Mouse (Mus musculus) embryonic facial prominence, embryonic 10.5 days (tissue): ENCODE measurements around the gene Nkx2-1. TPM values are rescaled to one million over a fixed set of nuclear protein-coding genes. Genes with fewer than 3 reads are reported as not detected.
"Not testable (repeated sequence)": the region's sequence is repeated elsewhere in the genome, so short reads cannot be mapped to it uniquely, and the experiment has no call there.

Source experiments
- DNase-seq: peaks from one replicate; pipeline ENCODE4 v3.0.0-alpha.2; 2017; ENCODE audit warnings: low spot score
- H3K27ac ChIP-seq: fragments of 300-500 bp; sonication (generic); replicated peaks from 2 replicates; pipeline ENCODE4 v1.5.1; 2016; ENCODE audit warnings: mild to moderate bottlenecking
- H3K27me3 ChIP-seq: fragments of 300-500 bp; sonication (generic); replicated peaks from 2 replicates; pipeline ENCODE4 v1.6.1; 2016; ENCODE audit warnings: low read depth, mild to moderate bottlenecking; ENCODE audit not compliant: poor library complexity, severe bottlenecking
- H3K36me3 ChIP-seq: fragments of 300-500 bp; sonication (generic); replicated peaks from 2 replicates; pipeline ENCODE4 v1.6.1; 2016; ENCODE audit warnings: mild to moderate bottlenecking, moderate library complexity
- H3K4me1 ChIP-seq: fragments of 300-500 bp; sonication (generic); 2 replicates; pipeline ENCODE4 v1.6.1; 2016
- H3K4me3 ChIP-seq: fragments of 300-500 bp; sonication (generic); 2 replicates; pipeline ENCODE4 v1.5.1; 2016; ENCODE audit warnings: mild to moderate bottlenecking, moderate library complexity
- H3K9me3 ChIP-seq: fragments of 300-500 bp; sonication (generic); 2 replicates; pipeline ENCODE4 v1.6.1; 2016; ENCODE audit warnings: mild to moderate bottlenecking
- whole genome bisulfite sequencing: fragments of 180-500 bp; shearing (Covaris S2); methylation state at CpG from one replicate; pipeline ENCODE4 v1.1.7; 2016; 5-methylcytosine and 5-hydroxymethylcytosine counted together
- polyA plus RNA-seq: library from polyadenylated mRNA; unstranded; fragments of >200 nt; fragmentation: Nextera tagmentation; extraction: Ambion mirVana; gene quantifications from 2 replicates; pipeline ENCODE4 v1.2.1, GENCODE M21; 2016

Gene Nkx2-1
- polyA plus RNA-seq, 1 experiment from 2014 or later = 9.0 TPM

DNA sequence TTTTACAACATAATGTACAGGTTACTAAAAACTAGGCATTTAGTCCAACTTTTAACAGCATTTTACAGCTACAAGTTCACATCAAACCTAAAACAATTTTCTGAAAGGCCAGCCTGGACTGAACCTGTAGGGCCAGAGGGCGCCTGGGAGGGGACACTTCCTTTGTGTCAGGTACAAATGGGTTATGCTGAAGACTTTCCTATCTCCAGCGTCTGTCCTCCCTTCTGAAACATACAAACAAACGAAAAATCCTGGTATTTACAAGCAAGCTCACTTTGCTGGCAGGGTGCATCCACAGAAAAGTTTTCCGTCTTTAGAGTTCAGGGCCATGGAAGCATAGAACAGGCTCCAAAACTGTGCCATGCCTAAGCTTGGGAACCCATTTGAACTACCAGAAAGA lies 4.6 kb downstream of the Nkx2-1 start:
- H3K27ac ChIP-seq = no peak overlapping the region

GRCm38 (mm10) chr12:56531051-56531620 lies 5.6 kb downstream of the Nkx2-1 start:
- Histone ChIP-seq H3K4me3 (peak overlapping the region; percentile 12; the same call in 1 of the 2 replicates), H3K9me3 (no peaks in the 10 kb centered on the region), H3K4me1 (peaks cover 21% of the 10 kb centered on the region), H3K27me3 (peaks cover 100% of the 10 kb centered on the region), H3K27ac (no peak overlapping the region), H3K36me3 (no peaks in the 10 kb centered on the region)
- DNase-seq = no peak
- WGBS = 0% methylated on average over 3 of the region's 3 CpGs

More for the DNA sequence above, 4.6 kb downstream of the Nkx2-1 start:
- Histone ChIP-seq H3K4me1 (peaks cover 26% of the 10 kb centered on the region), H3K9me3 (no peaks in the 10 kb centered on the region), H3K27me3 (peaks cover 100% of the 10 kb centered on the region), H3K36me3 (no peaks in the 10 kb centered on the region), H3K4me3 (peak overlapping the region; percentile 52)
- WGBS = under 1% methylated on average over 4 of the region's 4 CpGs
- peak; percentile 37 for DNase-seq

DNA sequence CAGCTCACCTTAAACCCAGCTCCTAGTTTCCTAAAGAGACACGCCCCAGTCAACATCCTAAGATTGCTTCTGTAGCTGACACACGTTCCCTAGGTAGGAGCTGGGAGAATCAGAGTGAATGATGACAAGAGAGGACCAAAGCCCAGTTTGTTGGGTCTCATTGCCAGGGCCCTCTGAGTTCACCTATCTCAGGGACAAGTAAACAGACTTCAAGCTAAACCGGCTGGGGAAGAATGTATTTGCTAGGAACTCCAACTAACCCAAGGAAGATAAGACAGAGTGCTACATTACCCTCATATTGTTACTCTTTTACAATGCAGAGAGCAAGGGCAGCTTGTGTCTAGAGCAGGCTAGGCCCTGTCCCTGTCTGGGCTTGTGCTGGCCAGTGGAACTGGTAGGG lies 6.8 kb downstream of the Nkx2-1 start:
- Histone ChIP-seq H3K4me3 (peak overlapping the region; percentile 39), H3K4me1 (peaks cover 11% of the 10 kb centered on the region), H3K27me3 (peaks cover 98% of the 10 kb centered on the region), H3K27ac (no peak overlapping the region), H3K36me3 (no peaks in the 10 kb centered on the region), H3K9me3 (no peaks in the 10 kb centered on the region)
- WGBS = 1% methylated on average over 3 of the region's 3 CpGs
- peak; percentile 37 for DNase-seq

GRCm38 (mm10) chr12:56528881-56529681 lies 7.6 kb downstream of the Nkx2-1 start:
- peaks cover 5% of the 10 kb centered on the region; the same call in 1 of the 2 replicates for H3K4me1 ChIP-seq
- H3K27ac ChIP-seq = no peak overlapping the region; the same call in 1 of the 2 replicates
- peak overlapping the region; percentile 39 for H3K4me3 ChIP-seq
- under 1% methylated on average over 36 of the region's 36 CpGs for WGBS
- no peaks in the 10 kb centered on the region for H3K36me3 ChIP-seq
- H3K9me3 ChIP-seq = no peaks in the 10 kb centered on the region
- peak; percentile 58 for DNase-seq
- peaks cover 98% of the 10 kb centered on the region for H3K27me3 ChIP-seq

- Histone ChIP-seq H3K9me3 (no peaks in the 10 kb centered on the region), H3K27ac (no peak overlapping the region), H3K4me3 (peak overlapping the region; percentile 39), H3K27me3 (peaks cover 98% of the 10 kb centered on the region), H3K36me3 (no peaks in the 10 kb centered on the region), H3K4me1 (peaks cover 3% of the 10 kb centered on the region; the same call in 1 of the 2 replicates)
- peak; percentile 29 for DNase-seq
- 2% methylated on average over 8 of the region's 8 CpGs for WGBS
Measured at GRCm38 (mm10) chr12:56528034-56528570, 8.6 kb downstream of the Nkx2-1 start.

- Histone ChIP-seq H3K27me3 (peaks cover 98% of the 10 kb centered on the region), H3K4me1 (no peaks in the 10 kb centered on the region), H3K36me3 (no peaks in the 10 kb centered on the region), H3K4me3 (peak overlapping the region; percentile 18; the same call in 1 of the 2 replicates), H3K9me3 (no peaks in the 10 kb centered on the region), H3K27ac (no peak overlapping the region)
- no peak for DNase-seq
- WGBS = 15% methylated on average over 4 of the region's 4 CpGs
Measured at GRCm38 (mm10) chr12:56527071-56527470, 9.6 kb downstream of the Nkx2-1 start.

GRCm38 (mm10) chr12:56525219-56525797 lies 11.4 kb downstream of the Nkx2-1 start:
- H3K27me3 ChIP-seq = peaks cover 98% of the 10 kb centered on the region
- not testable (repeated sequence) for H3K27ac ChIP-seq, H3K9me3 ChIP-seq, H3K4me1 ChIP-seq, H3K36me3 ChIP-seq, H3K4me3 ChIP-seq
- WGBS = 7% methylated on average over 11 of the region's 16 CpGs
- peak; percentile 60 for DNase-seq

DNA sequence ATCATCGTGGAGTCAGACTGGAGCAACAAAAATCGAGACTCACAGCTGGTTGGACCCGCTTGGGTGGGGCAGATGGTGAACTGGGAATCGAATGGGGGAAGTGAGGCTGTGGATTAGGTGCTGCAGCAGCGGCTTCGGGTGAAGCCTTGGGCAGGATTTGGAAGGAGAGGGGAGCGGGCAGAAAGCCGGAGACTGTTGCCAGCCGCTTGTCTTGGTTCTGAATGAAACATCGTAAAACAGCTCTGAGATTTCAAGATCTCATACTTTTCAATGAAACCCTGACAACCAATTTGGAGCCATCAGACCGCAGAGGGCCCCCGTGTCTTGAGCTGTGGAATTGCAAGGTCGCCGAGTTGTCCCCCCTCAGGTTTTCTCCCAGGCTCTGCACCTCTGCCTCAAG lies 12.5 kb downstream of the Nkx2-1 start:
- 6% methylated on average over 14 of the region's 14 CpGs for WGBS

GRCm38 (mm10) chr12:56522191-56522590 lies 14.5 kb downstream of the Nkx2-1 start:
- Histone ChIP-seq H3K27ac (no peak overlapping the region), H3K4me1 (peaks cover 13% of the 10 kb centered on the region), H3K4me3 (no peak overlapping the region), H3K36me3 (no peaks in the 10 kb centered on the region), H3K27me3 (peaks cover 98% of the 10 kb centered on the region), H3K9me3 (no peaks in the 10 kb centered on the region)
- 15% methylated on average over 4 of the region's 4 CpGs for WGBS
- no peak for DNase-seq

More for the DNA sequence above, 12.5 kb downstream of the Nkx2-1 start:
- no peaks in the 10 kb centered on the region for H3K9me3 ChIP-seq
- no peaks in the 10 kb centered on the region for H3K36me3 ChIP-seq
- peaks cover 98% of the 10 kb centered on the region for H3K27me3 ChIP-seq
- H3K4me1 ChIP-seq = peaks cover 13% of the 10 kb centered on the region
- no peak overlapping the region for H3K4me3 ChIP-seq
- H3K27ac ChIP-seq = no peak overlapping the region
- DNase-seq = peak; percentile 37

DNA sequence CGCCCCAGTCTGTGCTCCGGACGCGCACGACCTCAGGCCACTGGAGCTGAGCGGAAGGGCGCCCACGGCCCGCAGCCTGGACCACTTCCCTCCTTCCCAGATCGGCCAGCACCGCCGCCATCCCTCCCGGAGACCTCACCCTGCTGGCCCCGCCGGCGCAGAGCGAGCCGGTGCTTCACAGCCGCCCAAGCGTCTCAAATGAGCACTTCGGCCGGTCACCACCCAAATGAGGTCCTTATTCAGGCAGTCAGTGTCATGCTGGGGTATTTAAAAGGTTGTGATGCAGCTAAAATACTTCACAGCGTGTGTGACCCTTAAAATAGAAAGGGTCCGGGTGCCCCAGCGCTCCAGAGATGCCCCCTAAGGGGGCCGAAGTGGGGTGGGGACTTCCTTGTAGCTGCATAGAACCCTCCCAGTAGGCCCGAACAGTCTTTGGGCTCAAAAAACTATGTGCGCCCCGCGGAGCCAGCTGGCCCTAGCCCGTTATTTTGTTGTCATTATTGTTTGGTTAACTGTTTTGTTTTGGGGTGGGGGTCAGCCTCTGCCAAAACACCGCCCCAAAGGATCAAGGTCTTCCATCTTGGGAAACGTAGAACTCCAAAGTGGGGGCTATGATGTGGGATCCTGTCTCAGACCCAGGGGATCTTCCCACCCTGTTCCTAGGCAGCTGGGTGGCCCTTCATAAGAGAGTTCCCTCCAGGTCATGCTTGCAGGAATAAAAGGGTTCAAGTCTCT lies 15.4 kb downstream of the Nkx2-1 start:
- peaks cover 98% of the 10 kb centered on the region for H3K27me3 ChIP-seq
- peaks cover 13% of the 10 kb centered on the region for H3K4me1 ChIP-seq
- H3K27ac ChIP-seq = peak overlapping the region; percentile 58
- H3K36me3 ChIP-seq = no peaks in the 10 kb centered on the region
- no peaks in the 10 kb centered on the region for H3K9me3 ChIP-seq
- DNase-seq = peak; percentile 73
- H3K4me3 ChIP-seq = peak overlapping the region; percentile 40
- under 1% methylated on average over 33 of the region's 33 CpGs for WGBS

DNA sequence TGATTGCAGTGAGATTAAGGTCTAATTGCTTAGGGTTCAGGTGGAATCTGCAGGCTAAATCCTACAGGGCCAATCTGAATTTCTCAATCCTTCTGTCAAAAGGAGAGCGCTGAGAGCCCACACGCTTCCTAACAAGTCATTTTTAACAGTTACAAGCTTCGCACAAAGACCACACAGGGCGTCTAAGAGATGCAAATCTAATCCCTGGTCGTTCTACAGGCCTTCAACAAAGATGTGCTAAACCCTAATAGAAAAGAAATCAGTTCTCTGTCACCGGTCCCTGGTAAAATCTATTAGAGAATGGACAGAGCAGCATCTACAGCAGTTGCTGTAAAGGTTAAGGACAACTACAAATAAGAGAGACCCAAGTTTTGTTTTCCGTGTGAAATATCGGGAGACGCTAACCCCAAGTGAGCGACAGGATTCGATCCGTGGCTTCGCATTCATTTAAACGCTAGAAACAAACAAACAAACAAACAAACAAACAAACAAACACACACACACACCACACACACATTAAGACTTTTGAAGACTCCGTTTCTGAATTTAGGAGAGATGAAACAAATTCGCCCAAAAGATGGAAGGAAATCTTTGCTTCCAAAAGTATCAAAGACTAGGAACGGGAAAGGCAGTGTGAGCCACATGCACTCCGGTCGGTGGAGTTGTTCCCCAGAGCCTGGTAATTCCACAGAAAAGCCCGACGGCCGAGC lies 16.2 kb downstream of the Nkx2-1 start:
- Histone ChIP-seq H3K27ac (peak overlapping the region; percentile 58), H3K36me3 (no peaks in the 10 kb centered on the region), H3K27me3 (peaks cover 98% of the 10 kb centered on the region), H3K4me1 (peaks cover 13% of the 10 kb centered on the region), H3K9me3 (no peaks in the 10 kb centered on the region), H3K4me3 (peak overlapping the region; percentile 40)
- under 1% methylated on average over 22 of the region's 22 CpGs for WGBS
- DNase-seq = peak; percentile 35
